Mouse (Mus musculus): ENCODE data around the gene Tbc1d10c. TPM values are rescaled to one million over a fixed set of nuclear protein-coding genes. Genes with fewer than 3 reads are reported as not detected.

The Tbc1d10c gene
- polyA plus RNA-seq, 1 experiment from 2014 or later = 3.1 TPM

DNA sequence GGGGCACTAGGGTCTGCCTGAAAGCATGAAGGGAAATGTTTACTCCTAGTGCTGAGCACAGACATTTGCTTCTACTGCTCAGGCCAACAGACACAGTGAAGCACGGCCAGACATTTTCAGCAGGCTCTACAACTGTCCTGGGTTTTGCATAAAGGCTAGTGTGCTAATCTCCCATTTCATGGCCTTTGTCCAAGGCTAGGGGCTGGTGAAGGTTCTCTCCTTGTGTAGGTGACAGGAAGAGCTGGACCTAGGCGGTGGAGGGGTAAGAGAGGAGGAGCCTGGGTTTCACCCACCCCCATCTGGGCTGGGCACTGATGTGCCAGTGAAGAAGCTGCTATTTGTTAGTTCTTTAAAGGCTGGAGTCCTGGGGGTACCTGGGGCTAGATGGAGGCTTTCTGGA lies 26.4 kb downstream of the Tbc1d10c start:
- H3K9ac ChIP-seq (replicated peaks; ENCODE audit: low read length) = no peak overlapping the region
- peaks cover 11% of the 10 kb centered on the region for H3K4me1 ChIP-seq (ENCODE audit: insufficient read depth, low read length)
- WGBS = 84% methylated on average over 2 of the region's 2 CpGs
- no peak for ATAC-seq (ENCODE audit: low FRiP score, low TSS enrichment)
- H3K4me3 ChIP-seq (ENCODE audit: low read length) = no peak overlapping the region
- no peaks in the 10 kb centered on the region for H3K27me3 ChIP-seq (ENCODE audit: insufficient read depth, low read length)
- peaks cover 10% of the 10 kb centered on the region for H3K36me3 ChIP-seq (ENCODE audit: insufficient read depth, low read length)
- no peak overlapping the region for H3K4me2 ChIP-seq (replicated peaks; ENCODE audit: low read depth, low read length)
- H3K9me3 ChIP-seq (ENCODE audit: low read length) = no peaks in the 10 kb centered on the region
- no peak overlapping the region; the same call in 1 of the 2 replicates for H3K27ac ChIP-seq (ENCODE audit: low read length)

DNA sequence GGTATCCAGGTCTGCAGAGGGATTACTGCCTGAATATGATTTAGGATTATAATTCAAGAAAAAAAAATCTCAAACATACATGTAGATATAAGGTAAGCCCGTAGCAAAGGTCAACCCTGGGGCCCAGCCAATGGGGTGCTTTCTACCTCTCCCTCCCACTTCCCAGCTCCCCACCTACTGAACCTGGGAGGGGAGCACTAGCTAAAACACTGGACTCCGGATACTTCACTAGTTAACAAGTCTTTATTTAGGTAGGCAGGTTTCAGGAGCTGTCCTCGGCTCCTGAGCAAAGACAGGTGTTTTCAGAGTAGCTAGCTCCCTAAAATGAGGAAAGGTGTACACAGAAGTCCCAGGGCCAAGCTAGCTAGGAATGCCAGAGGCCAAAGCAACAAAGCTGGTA lies 27.0 kb downstream of the Tbc1d10c start:
- Histone ChIP-seq H3K9ac (replicated peaks; ENCODE audit: low read length) (no peak overlapping the region), H3K27ac (ENCODE audit: low read length) (no peak overlapping the region), H3K4me2 (replicated peaks; ENCODE audit: low read depth, low read length) (no peak overlapping the region), H3K27me3 (ENCODE audit: insufficient read depth, low read length) (no peaks in the 10 kb centered on the region), H3K36me3 (ENCODE audit: insufficient read depth, low read length) (peaks cover 16% of the 10 kb centered on the region), H3K9me3 (ENCODE audit: low read length) (no peaks in the 10 kb centered on the region), H3K4me1 (ENCODE audit: insufficient read depth, low read length) (peaks cover 10% of the 10 kb centered on the region), H3K4me3 (ENCODE audit: low read length) (no peak overlapping the region)
- 76% methylated on average over 3 of the region's 3 CpGs for WGBS
- ATAC-seq (ENCODE audit: low FRiP score, low TSS enrichment) = no peak

DNA sequence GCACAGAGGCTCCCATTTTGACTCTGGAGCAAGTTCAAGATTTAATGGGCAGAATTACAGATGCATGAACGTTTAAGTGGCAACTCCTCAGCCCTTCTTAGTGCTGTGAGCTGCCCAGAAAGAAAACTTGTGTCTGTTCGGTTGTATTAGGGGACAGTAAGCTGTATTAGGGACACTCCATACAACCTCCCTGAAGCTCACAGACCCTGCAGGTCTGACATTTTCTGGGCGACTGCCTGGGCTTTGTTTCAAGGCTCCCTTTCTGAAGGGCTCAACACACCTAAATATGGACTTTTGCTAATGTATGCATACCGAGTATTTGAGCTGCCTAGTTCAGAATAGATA lies 27.6 kb downstream of the Tbc1d10c start:
- H3K9ac ChIP-seq (replicated peaks; ENCODE audit: low read length) = peak overlapping the region; percentile 67
- peaks cover 22% of the 10 kb centered on the region for H3K36me3 ChIP-seq (ENCODE audit: insufficient read depth, low read length)
- ATAC-seq (ENCODE audit: low FRiP score, low TSS enrichment) = 0 out of 2 replicates have a peak, but pooled peaks have one; percentile 21
- no peaks in the 10 kb centered on the region for H3K9me3 ChIP-seq (ENCODE audit: low read length)
- peak overlapping the region; percentile 92 for H3K4me2 ChIP-seq (replicated peaks; ENCODE audit: low read depth, low read length)
- 35% methylated on average over 4 of the region's 4 CpGs for WGBS
- H3K27me3 ChIP-seq (ENCODE audit: insufficient read depth, low read length) = no peaks in the 10 kb centered on the region
- H3K4me3 ChIP-seq (ENCODE audit: low read length) = peak overlapping the region; percentile 73
- H3K4me1 ChIP-seq (ENCODE audit: insufficient read depth, low read length) = peaks cover 10% of the 10 kb centered on the region
- H3K27ac ChIP-seq (ENCODE audit: low read length) = peak overlapping the region; percentile 54; the same call in 1 of the 2 replicates

DNA sequence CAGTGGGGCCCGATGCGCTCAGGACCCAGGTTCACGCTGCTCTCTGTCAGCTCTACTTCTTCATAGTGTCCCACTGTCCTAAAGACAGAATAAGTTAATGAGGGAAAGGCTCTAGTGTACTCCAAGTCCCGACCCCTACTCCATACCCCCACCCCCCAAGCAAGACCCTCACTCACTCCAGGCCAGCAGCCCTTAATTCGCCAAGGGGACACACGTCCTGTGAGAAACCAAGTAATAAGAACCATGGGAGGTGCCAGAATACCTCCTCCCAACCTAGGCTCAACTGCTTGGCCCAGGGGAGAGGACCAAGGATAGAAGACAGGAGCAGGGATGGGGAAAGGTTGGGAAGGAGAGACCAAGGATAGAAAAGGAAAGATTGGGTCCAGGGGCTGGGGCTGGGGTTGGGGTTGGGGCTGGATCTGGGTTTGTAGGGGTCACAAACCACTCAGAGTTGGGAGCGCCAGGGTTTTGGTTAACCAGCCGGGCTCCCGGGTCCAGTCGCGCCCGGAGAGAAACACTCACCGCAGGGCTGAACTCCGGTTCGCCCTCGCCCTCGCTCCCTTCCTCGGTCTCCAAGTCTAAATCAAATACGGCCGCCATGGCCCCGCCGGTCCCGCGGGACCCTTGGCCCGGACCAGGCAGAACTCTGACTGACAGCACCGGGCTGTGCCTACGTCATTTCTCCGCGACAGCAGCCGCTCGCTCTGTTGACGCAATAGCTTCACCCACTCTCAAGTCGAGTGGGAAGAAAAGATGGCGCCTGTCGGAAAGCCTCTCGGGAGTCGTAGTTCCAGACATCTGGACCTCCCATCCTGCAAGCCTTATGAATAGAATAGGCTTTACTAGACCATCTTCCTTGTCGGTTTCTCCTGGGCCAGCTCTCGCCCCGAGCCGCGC lies 28.2 kb downstream of the Tbc1d10c start, which contains the start of gene Rps6kb2:
TSS of gene Rps6kb2 (minus strand) at position 709 of the 897 bp plus-strand sequence.
- Histone ChIP-seq H3K9ac (replicated peaks; ENCODE audit: low read length) (peak within 1 kb of the TSS; percentile 80), H3K27me3 (ENCODE audit: insufficient read depth, low read length) (no peaks in the 10 kb centered on the region), H3K4me3 (ENCODE audit: low read length) (peak within 1 kb of the TSS; percentile 73), H3K9me3 (ENCODE audit: low read length) (no peaks in the 10 kb centered on the region), H3K4me1 (ENCODE audit: insufficient read depth, low read length) (peaks cover 10% of the 10 kb centered on the region), H3K27ac (ENCODE audit: low read length) (peak within 1 kb of the TSS; percentile 54; the same call in 1 of the 2 replicates), H3K36me3 (ENCODE audit: insufficient read depth, low read length) (peaks cover 28% of the 10 kb centered on the region), H3K4me2 (replicated peaks; ENCODE audit: low read depth, low read length) (peak within 1 kb of the TSS; percentile 92)
- 5% methylated on average over 42 of the region's 42 CpGs for WGBS
- ATAC-seq (ENCODE audit: low FRiP score, low TSS enrichment) = peak; percentile 85

DNA sequence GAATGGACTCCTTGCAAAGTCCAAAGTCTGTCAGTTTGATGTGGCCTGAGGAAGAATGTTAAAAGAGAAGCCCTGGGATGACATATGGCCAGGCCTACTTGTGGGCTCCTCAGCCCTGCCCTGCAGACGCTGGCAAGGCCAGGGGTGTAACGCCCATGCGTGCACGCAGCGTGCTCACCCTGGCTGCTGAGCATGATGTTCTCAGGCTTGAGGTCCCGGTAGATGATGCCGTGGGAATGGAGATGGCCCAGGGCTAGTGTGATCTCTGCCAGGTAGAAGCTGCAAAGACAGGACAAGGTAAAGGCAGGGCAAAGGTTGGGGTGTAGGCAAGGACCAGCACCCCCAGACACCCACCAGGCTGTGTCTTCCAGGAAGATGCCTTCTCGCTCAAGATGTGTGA lies 32.0 kb downstream of the Tbc1d10c start:
- Histone ChIP-seq H3K27ac (ENCODE audit: low read length) (no peak overlapping the region), H3K4me2 (replicated peaks; ENCODE audit: low read depth, low read length) (no peak overlapping the region), H3K36me3 (ENCODE audit: insufficient read depth, low read length) (peaks cover 44% of the 10 kb centered on the region), H3K27me3 (ENCODE audit: insufficient read depth, low read length) (no peaks in the 10 kb centered on the region), H3K4me1 (ENCODE audit: insufficient read depth, low read length) (peaks cover 18% of the 10 kb centered on the region), H3K9ac (replicated peaks; ENCODE audit: low read length) (no peak overlapping the region), H3K9me3 (ENCODE audit: low read length) (no peaks in the 10 kb centered on the region), H3K4me3 (ENCODE audit: low read length) (no peak overlapping the region)
- no peak for ATAC-seq (ENCODE audit: low FRiP score, low TSS enrichment)
- 95% methylated on average over 8 of the region's 8 CpGs for WGBS

DNA sequence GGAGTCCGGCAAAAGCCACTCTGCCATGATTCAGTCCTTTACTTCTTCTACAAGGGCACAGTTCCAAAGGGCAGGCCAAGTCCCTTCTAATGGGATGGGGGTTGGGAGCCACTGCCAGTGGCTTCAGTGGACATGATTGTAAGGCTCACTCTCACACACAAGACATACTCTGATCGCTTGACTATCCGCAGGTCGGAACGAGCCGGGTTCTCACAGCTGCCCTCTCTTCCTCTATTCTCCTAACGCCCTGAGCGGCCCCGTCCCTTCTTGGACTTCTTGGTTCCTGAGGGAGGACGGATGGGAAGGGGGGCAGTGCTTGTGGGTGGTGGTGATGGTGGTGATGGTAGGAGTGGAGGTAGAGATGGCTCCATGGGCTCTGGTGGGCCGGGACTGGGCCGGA lies 34.3 kb downstream of the Tbc1d10c start:
- H3K9me3 ChIP-seq (ENCODE audit: low read length) = no peaks in the 10 kb centered on the region
- WGBS = 93% methylated on average over 12 of the region's 12 CpGs
- no peak overlapping the region for H3K4me2 ChIP-seq (replicated peaks; ENCODE audit: low read depth, low read length)
- no peak for ATAC-seq (ENCODE audit: low FRiP score, low TSS enrichment)
- H3K36me3 ChIP-seq (ENCODE audit: insufficient read depth, low read length) = peaks cover 52% of the 10 kb centered on the region
- no peak overlapping the region for H3K4me3 ChIP-seq (ENCODE audit: low read length)
- peaks cover 9% of the 10 kb centered on the region; the same call in 1 of the 2 replicates for H3K4me1 ChIP-seq (ENCODE audit: insufficient read depth, low read length)
- H3K27ac ChIP-seq (ENCODE audit: low read length) = no peak overlapping the region
- H3K9ac ChIP-seq (replicated peaks; ENCODE audit: low read length) = no peak overlapping the region
- no peaks in the 10 kb centered on the region for H3K27me3 ChIP-seq (ENCODE audit: insufficient read depth, low read length)

DNA sequence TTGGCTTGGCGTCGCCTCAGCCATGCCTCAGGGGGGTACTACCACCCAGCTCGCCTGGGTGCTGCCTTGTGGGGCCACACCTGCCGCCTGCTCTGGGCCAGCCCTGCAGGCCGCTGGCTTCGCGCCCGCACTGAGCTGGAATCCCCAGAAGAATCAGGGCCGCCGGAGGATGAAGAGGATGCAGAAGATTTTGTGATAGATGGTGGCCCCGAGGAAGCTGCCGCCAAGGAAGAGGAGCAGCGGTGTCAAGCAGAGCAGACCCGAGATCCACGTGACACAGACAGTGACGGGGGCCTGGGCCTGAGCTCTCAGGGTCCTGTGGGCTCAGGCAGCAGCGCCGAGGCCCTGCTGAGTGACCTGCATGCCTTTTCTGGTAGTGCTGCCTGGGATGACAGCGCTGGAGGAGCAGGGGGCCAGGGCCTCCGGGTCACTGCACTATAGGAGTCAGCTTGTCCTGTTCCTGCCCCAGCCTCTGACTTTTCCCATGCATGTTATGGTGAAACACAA lies 35.0 kb downstream of the Tbc1d10c start:
- Histone ChIP-seq H3K36me3 (ENCODE audit: insufficient read depth, low read length) (peaks cover 49% of the 10 kb centered on the region), H3K9me3 (ENCODE audit: low read length) (no peaks in the 10 kb centered on the region), H3K4me2 (replicated peaks; ENCODE audit: low read depth, low read length) (no peak overlapping the region), H3K27me3 (ENCODE audit: insufficient read depth, low read length) (no peaks in the 10 kb centered on the region), H3K27ac (ENCODE audit: low read length) (peak overlapping the region; percentile 58), H3K9ac (replicated peaks; ENCODE audit: low read length) (no peak overlapping the region), H3K4me1 (ENCODE audit: insufficient read depth, low read length) (peaks cover 9% of the 10 kb centered on the region; the same call in 1 of the 2 replicates), H3K4me3 (ENCODE audit: low read length) (no peak overlapping the region)
- ATAC-seq (ENCODE audit: low FRiP score, low TSS enrichment) = 0 out of 2 replicates have a peak, but pooled peaks have one; percentile 5
- 63% methylated on average over 20 of the region's 20 CpGs for whole genome bisulfite sequencing

DNA sequence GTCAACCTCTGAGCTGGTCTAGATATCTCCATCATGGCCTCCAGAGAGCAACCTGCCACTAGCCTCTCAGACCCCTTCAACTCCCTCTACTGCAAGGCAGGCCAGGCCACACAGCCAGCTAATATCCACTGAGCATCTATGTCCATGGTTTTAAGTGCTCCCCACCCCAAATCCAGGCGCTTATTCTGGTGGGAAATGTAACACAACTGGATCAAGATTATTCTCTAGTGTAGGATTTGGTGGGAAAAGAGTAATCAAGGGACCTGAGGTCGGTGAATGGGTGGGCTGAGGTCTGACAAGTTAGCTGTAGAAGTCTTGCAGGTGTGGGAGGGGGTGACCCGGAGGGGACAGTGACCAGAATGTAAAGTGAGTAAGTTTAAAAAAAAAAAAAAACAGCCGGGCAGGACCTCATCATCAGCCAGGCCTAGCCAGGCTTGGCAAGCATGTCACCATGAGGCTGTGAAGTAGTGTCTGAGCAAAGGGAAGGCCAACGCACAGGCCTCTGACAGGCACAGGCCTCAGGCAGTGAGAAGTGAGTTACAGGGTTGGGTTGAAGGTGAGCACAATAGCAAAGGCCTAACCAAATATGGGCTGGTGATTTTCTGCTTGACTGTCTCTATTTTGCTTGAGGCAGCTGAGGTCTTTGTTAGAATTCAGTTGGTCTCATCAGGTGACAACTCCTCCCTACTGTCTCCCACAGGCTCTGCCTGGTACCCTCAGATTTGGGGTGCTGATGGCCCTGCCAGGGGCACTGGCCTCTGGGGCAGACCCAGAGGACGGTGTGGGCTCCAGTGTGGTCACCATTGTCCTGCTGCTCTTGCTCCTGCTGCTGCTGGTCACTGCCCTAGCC lies 35.6 kb downstream of the Tbc1d10c start:
- Histone ChIP-seq H3K27me3 (ENCODE audit: insufficient read depth, low read length) (no peaks in the 10 kb centered on the region), H3K27ac (ENCODE audit: low read length) (peak overlapping the region; percentile 58), H3K4me3 (ENCODE audit: low read length) (no peak overlapping the region), H3K9ac (replicated peaks; ENCODE audit: low read length) (0 out of 2 replicates have a peak overlapping the region, but pooled peaks have one; percentile 19), H3K4me1 (ENCODE audit: insufficient read depth, low read length) (peaks cover 11% of the 10 kb centered on the region), H3K4me2 (replicated peaks; ENCODE audit: low read depth, low read length) (no peak overlapping the region), H3K9me3 (ENCODE audit: low read length) (no peaks in the 10 kb centered on the region), H3K36me3 (ENCODE audit: insufficient read depth, low read length) (peaks cover 50% of the 10 kb centered on the region)
- 46% methylated on average over 6 of the region's 6 CpGs for WGBS
- ATAC-seq (ENCODE audit: low FRiP score, low TSS enrichment) = peak; percentile 43; the same call in 1 of the 2 replicates

DNA sequence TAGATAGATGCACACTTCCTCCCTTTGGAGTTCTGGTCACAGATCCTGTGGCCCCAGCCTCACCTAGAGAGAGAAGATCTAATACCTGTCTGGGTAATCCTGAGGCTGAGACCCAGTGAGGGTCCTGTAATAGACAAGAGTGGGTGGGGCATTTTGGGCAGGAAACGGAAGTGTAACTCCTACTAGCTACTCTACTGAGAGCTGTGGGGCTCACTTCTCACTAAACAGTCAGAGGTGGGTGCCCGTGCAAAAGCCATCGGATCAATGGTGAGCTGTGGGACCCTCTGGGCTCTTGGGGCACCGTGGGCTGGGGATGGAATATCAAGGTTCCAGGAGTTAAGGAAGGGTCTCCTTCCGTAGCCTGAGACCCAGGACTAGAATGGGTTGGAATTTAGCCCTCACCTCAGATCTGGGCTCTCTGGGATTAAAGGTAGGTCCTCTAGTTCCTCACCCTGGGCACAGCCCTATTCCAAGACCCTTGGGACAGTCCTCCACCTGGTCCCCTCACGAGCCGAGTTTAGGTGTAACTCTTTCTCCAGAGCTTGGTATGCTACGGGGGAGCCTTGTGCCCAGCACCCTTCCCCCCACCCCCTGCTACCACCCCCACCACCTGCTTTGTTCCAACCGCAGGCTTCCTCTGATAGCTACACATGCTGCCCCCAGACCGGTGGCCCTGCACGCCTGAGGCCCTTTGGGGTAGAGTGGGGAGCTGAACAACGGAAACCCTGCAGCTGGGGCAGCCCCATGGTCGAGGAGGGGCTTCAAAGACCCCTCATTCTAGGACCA lies 36.5 kb downstream of the Tbc1d10c start:
- peaks cover 19% of the 10 kb centered on the region for H3K4me1 ChIP-seq (ENCODE audit: insufficient read depth, low read length)
- 0 out of 2 replicates have a peak overlapping the region, but pooled peaks have one; percentile 19 for H3K9ac ChIP-seq (replicated peaks; ENCODE audit: low read length)
- H3K9me3 ChIP-seq (ENCODE audit: low read length) = no peaks in the 10 kb centered on the region
- 74% methylated on average over 13 of the region's 13 CpGs for WGBS
- ATAC-seq (ENCODE audit: low FRiP score, low TSS enrichment) = no peak
- no peaks in the 10 kb centered on the region for H3K27me3 ChIP-seq (ENCODE audit: insufficient read depth, low read length)
- H3K4me3 ChIP-seq (ENCODE audit: low read length) = no peak overlapping the region
- peaks cover 49% of the 10 kb centered on the region for H3K36me3 ChIP-seq (ENCODE audit: insufficient read depth, low read length)
- 0 out of 2 replicates have a peak overlapping the region, but pooled peaks have one; percentile 21 for H3K27ac ChIP-seq (ENCODE audit: low read length)
- no peak overlapping the region for H3K4me2 ChIP-seq (replicated peaks; ENCODE audit: low read depth, low read length)
